Mouse (Mus musculus): ENCODE data around the gene Acbd4.

- TF ChIP-seq POLR2A (IDR thresholded peaks at IDR 0.05; ENCODE audit: low read depth, low read length): no peak
- no peak for TF ChIP-seq CTCF (IDR thresholded peaks at IDR 0.05; ENCODE audit: extremely low read depth, insufficient read depth, insufficient read length, insufficient replicate concordance)
These were observed 18.1 kb downstream of the Acbd4 start for GRCm38 (mm10) chr11:103119609-103120008.

All from spleen, adult 2 months (tissue).